Mouse (Mus musculus) R1 (cell line): ENCODE measurements at regions not wholly inside any gene's neighbourhood (a gene's known extent, or its start where the extent isn't known, plus 50 kb on each side); places are given as distances from the start of the nearest gene placed in this dataset.
"Not testable (repeated sequence)": the region's sequence is repeated elsewhere in the genome, so short reads cannot be mapped to it uniquely, and the experiment has no call there.

Experiments used
- DNase-seq: peaks from one replicate; pipeline ENCODE4 v3.0.0-alpha.2; 2018; ENCODE audit warnings: low read depth, low spot score

GRCm38 (mm10) chr17:79547075-79547474 is 64.6 kb upstream of the Rmdn2 start:
- no peak for DNase-seq

GRCm38 (mm10) chr17:79547524-79547923 is 64.1 kb upstream of the Rmdn2 start:
- DNase-seq = no peak

GRCm38 (mm10) chr17:79550409-79550808 is 61.3 kb upstream of the Rmdn2 start:
- not testable (repeated sequence) for DNase-seq

GRCm38 (mm10) chr17:79553850-79554249 is 57.8 kb upstream of the Rmdn2 start:
- DNase-seq = no peak

GRCm38 (mm10) chr17:79555593-79555992 is 56.1 kb upstream of the Rmdn2 start:
- no peak for DNase-seq
